Mouse (Mus musculus) stomach, embryonic 14.5 days (tissue): ENCODE measurements at regions not wholly inside any gene's neighbourhood (a gene's known extent, or its start where the extent isn't known, plus 50 kb on each side); places are given as distances from the start of the nearest gene placed in this dataset.

Experiments used
- ATAC-seq: fragments of 200-750 bp; cut with Nextera tagmentation; 2 replicates; pipeline ENCODE4 v1.8.0; 2017; ENCODE audit warnings: low read depth, moderate TSS enrichment; ENCODE audit not compliant: insufficient number of reproducible peaks, insufficient read depth, low FRiP score
- H3K27ac ChIP-seq: fragments of 300-500 bp; sonication (generic); 2 replicates; pipeline ENCODE4 v1.5.1; 2014; ENCODE audit warnings: mild to moderate bottlenecking, low read length, moderate library complexity, mixed read lengths
- H3K27me3 ChIP-seq: fragments of 300-500 bp; sonication (generic); 2 replicates; pipeline ENCODE4 v1.6.1; 2014; ENCODE audit warnings: low read length, control low read depth, mixed read lengths; ENCODE audit not compliant: control insufficient read depth, insufficient read depth
- H3K36me3 ChIP-seq: fragments of 300-500 bp; sonication (generic); 2 replicates; pipeline ENCODE4 v1.6.1; 2014; ENCODE audit warnings: mild to moderate bottlenecking, control low read depth, low read length, moderate library complexity, mixed read lengths; ENCODE audit not compliant: control insufficient read depth, insufficient read depth
- H3K4me1 ChIP-seq: fragments of 300-500 bp; sonication (generic); 2 replicates; pipeline ENCODE4 v1.6.1; 2014; ENCODE audit warnings: low read length, control low read depth, mixed read lengths; ENCODE audit not compliant: control insufficient read depth, insufficient read depth
- H3K4me2 ChIP-seq: fragments of 300-500 bp; sonication (generic); replicated peaks from 2 replicates; pipeline ENCODE4 v1.6.1; 2014; ENCODE audit warnings: low read depth, low read length, control low read depth
- H3K4me3 ChIP-seq: fragments of 300-500 bp; sonication (generic); 2 replicates; pipeline ENCODE4 v1.5.1; 2014; ENCODE audit warnings: low read depth, low read length, control low read depth
- H3K9ac ChIP-seq: fragments of 300-500 bp; sonication (generic); replicated peaks from 2 replicates; pipeline ENCODE4 v1.6.1; 2014; ENCODE audit warnings: low read depth, mild to moderate bottlenecking, control low read depth, low read length, moderate library complexity, mixed read lengths
- H3K9me3 ChIP-seq: fragments of 300-500 bp; sonication (generic); 2 replicates; pipeline ENCODE4 v1.6.1; 2016; ENCODE audit warnings: low read depth, low read length, control low read depth; ENCODE audit not compliant: control insufficient read depth
- WGBS: fragments of 180-500 bp; shearing (Covaris S2); extraction: QIAGEN DNeasy Blood & Tissue Kit; methylation state at CpG from one replicate; pipeline ENCODE4 v1.1.7; 2014; 5-methylcytosine and 5-hydroxymethylcytosine counted together

DNA sequence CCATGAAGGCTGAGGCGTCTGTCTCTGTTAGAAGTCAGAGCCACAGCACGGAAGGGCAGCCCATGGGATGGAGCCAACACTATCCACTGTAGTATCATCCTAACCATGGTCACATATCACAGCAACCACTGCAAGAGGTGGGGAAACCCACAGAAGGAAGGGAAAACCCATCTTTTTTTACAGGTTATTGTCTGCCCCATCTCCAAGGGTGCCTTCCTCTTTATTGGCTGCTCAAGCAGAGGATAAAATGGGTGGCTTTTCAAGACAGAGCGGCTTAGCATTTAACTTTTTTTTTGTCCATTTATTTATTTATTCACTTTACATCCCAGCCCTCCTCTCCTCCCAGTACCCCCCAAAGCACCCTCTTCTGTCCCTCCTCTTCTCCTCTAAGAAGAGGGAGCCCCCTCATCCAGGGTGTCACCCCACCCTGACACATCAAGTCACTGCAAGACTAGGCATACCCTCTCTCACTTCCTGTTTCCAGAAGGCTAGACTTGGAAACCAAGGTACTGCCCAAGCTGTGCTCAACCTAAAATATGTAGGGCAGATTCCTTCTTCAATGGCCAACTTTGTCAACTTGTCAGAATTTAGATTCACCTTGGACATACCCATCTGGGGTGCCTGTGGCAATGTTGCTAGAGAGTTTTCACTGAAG is 51.1 kb upstream of the Egr2 start:
- 89% methylated on average over 3 of the region's 3 CpGs for WGBS
- no peaks in the 10 kb centered on the region for H3K4me1 ChIP-seq
- ATAC-seq, result no peak

More for the DNA sequence above, 51.1 kb upstream of the Egr2 start:
- Histone ChIP-seq H3K9me3 (peaks cover 9% of the 10 kb centered on the region; the same call in 1 of the 2 replicates), H3K4me2 (no peak overlapping the region), H3K4me3 (no peak overlapping the region), H3K9ac (no peak overlapping the region), H3K36me3 (no peaks in the 10 kb centered on the region), H3K27me3 (no peaks in the 10 kb centered on the region), H3K27ac (no peak overlapping the region)
